Mouse (Mus musculus) stomach, postnatal 0 days (tissue): ENCODE measurements around the gene Gfra1. TPM values are rescaled to one million over a fixed set of nuclear protein-coding genes. Genes with fewer than 3 reads are reported as not detected.

Source experiments
- ATAC-seq: fragments of 200-750 bp; cut with Nextera tagmentation; 2 replicates; pipeline ENCODE4 v1.8.0; 2017; ENCODE audit not compliant: low FRiP score, low TSS enrichment
- DNase-seq: peaks from one replicate; pipeline ENCODE4 v3.0.0-alpha.2; 2016; ENCODE audit warnings: low spot score
- H3K27ac ChIP-seq: fragments of 300-500 bp; sonication (generic); replicated peaks from 2 replicates; pipeline ENCODE4 v1.5.1; 2014; ENCODE audit warnings: mild to moderate bottlenecking, control low read depth
- H3K27me3 ChIP-seq: fragments of 300-500 bp; sonication (generic); 2 replicates; pipeline ENCODE4 v1.6.1; 2014; ENCODE audit warnings: low read length; ENCODE audit not compliant: control insufficient read depth, insufficient read depth
- H3K36me3 ChIP-seq: fragments of 300-500 bp; sonication (generic); 2 replicates; pipeline ENCODE4 v1.6.1; 2014; ENCODE audit warnings: low read length, mixed read lengths; ENCODE audit not compliant: control insufficient read depth, insufficient read depth
- H3K4me1 ChIP-seq: fragments of 300-500 bp; sonication (generic); replicated peaks from 2 replicates; pipeline ENCODE4 v1.6.1; 2014; ENCODE audit warnings: antibody characterized with exemption; ENCODE audit not compliant: control insufficient read depth, insufficient read depth
- H3K4me2 ChIP-seq: fragments of 300-500 bp; sonication (generic); replicated peaks from 2 replicates; pipeline ENCODE4 v1.6.1; 2014; ENCODE audit warnings: low read depth, mild to moderate bottlenecking, control low read depth, moderate library complexity
- H3K4me3 ChIP-seq: fragments of 300-500 bp; sonication (generic); 2 replicates; pipeline ENCODE4 v1.5.1; 2014; ENCODE audit warnings: low read depth, low read length, control low read depth
- H3K9ac ChIP-seq: fragments of 300-500 bp; sonication (generic); 2 replicates; pipeline ENCODE4 v1.6.1; 2014; ENCODE audit warnings: mild to moderate bottlenecking, low read length, control low read depth, mixed read lengths
- H3K9me3 ChIP-seq: fragments of 300-500 bp; sonication (generic); 2 replicates; pipeline ENCODE4 v1.6.1; 2016; ENCODE audit warnings: low read length; ENCODE audit not compliant: control insufficient read depth
- CTCF ChIP-seq: IDR thresholded peaks from 2 replicates; pipeline ENCODE4 v1.5.1; 2016; ENCODE audit warnings: antibody characterized with exemption, low read depth, mild to moderate bottlenecking, moderate library complexity
- EP300 ChIP-seq: optimal IDR thresholded peaks from 2 replicates; pipeline ENCODE3; 2016; ENCODE audit warnings: antibody characterized with exemption
- WGBS: fragments of 180-500 bp; shearing (Covaris S2); extraction: QIAGEN DNeasy Blood & Tissue Kit; methylation state at CpG from one replicate; pipeline ENCODE4 v1.1.7; 2014; 5-methylcytosine and 5-hydroxymethylcytosine counted together
- polyA plus RNA-seq: library from polyadenylated mRNA; unstranded; fragments of >200 nt; fragmentation: Nextera tagmentation; extraction: Ambion mirVana; gene quantifications from 2 replicates; pipeline ENCODE4 v1.2.1, GENCODE M21; 2015

Gfra1 gene
- polyA plus RNA-seq, 1 experiment from 2014 or later: 9.1 TPM

DNA sequence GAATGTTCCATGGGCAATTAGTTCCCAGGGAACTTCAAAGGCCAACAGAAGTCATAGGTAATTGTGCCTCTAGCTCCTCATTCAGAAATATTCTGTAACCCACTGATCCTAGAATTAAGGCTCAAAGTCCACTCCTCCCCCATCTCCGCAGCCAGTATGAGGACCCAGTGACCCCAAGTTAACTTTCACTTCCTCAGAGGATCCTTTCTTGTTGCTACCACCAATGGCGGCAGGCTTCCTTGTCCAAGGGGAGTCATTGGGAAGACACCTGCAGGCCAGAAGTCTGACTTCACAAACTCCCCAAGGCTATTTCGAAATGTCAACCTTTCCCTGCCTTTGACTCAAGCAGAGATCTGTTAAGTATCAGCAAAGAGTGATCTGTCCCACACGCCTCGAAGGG, 253.1 kb downstream of the Gfra1 start:
- H3K36me3 ChIP-seq: no peaks in the 10 kb centered on the region
- 82% methylated on average over 5 of the region's 5 CpGs for WGBS
- no peak for TF ChIP-seq CTCF
- TF ChIP-seq EP300: no peak
- H3K9ac ChIP-seq: no peak overlapping the region
- no peak overlapping the region for H3K4me2 ChIP-seq
- ATAC-seq: no peak
- H3K4me3 ChIP-seq: no peak overlapping the region
- H3K9me3 ChIP-seq: no peaks in the 10 kb centered on the region
- no peak overlapping the region for H3K27ac ChIP-seq
- no peak for DNase-seq
- H3K4me1 ChIP-seq: no peaks in the 10 kb centered on the region
- no peaks in the 10 kb centered on the region for H3K27me3 ChIP-seq

DNA sequence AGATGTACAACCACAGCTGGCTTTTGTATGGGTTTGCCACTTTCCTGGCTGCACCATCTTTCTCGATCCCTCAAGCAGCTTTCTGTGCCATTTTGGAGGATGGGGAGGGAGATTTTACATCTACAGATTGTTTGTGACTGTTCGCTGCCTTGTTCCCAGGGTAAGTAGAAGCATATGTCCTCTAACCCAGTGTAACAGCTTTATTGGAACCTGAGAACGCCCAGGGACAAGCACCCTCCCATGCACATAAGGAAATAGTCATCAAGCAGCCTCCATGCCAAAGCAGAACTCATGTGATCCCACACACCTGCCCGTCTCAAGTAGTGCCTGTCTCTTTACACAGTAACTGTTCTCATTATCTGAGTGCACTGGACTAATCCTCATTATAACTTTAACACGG, 256.0 kb downstream of the Gfra1 start:
- no peak overlapping the region for H3K4me3 ChIP-seq
- H3K4me1 ChIP-seq: no peaks in the 10 kb centered on the region
- H3K9ac ChIP-seq: no peak overlapping the region
- no peaks in the 10 kb centered on the region for H3K27me3 ChIP-seq
- no peak overlapping the region for H3K27ac ChIP-seq
- no peak for DNase-seq
- ATAC-seq: no peak
- H3K36me3 ChIP-seq: no peaks in the 10 kb centered on the region
- WGBS: 63% methylated on average over 5 of the region's 5 CpGs
- H3K9me3 ChIP-seq: no peaks in the 10 kb centered on the region
- H3K4me2 ChIP-seq: no peak overlapping the region
- TF ChIP-seq CTCF: no peak
- TF ChIP-seq EP300: no peak

GRCm38 (mm10) chr19:58193733-58194456, 261.8 kb downstream of the Gfra1 start:
- no peak overlapping the region for H3K9ac ChIP-seq
- TF ChIP-seq EP300 (no peak), CTCF (no peak)
- H3K9me3 ChIP-seq: no peaks in the 10 kb centered on the region
- H3K27ac ChIP-seq: no peak overlapping the region
- no peaks in the 10 kb centered on the region for H3K27me3 ChIP-seq
- WGBS: 51% methylated on average over 7 of the region's 7 CpGs
- H3K4me1 ChIP-seq: no peaks in the 10 kb centered on the region
- DNase-seq: no peak
- no peak overlapping the region for H3K4me3 ChIP-seq
- H3K36me3 ChIP-seq: no peaks in the 10 kb centered on the region
- H3K4me2 ChIP-seq: no peak overlapping the region
- no peak for ATAC-seq

DNA sequence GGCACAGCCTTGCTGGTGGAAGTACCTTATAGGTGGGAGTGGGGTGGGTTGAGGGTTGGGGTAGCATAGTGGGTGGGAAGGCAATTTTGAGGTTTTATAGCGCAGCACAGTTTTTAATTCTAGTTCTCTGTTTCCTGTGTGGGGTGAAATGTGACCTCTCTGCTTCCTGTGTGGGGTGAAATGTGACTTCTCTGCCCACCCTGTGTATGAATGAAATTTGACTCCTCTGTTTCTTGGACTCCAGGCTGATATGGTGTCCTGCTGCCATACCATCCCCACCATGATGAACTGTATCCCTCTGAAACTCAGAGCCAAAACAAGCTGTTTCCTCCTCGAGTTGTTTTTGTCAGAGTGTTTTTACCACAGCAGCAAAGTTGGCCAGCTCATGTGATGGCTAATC, 264.8 kb downstream of the Gfra1 start:
- Histone ChIP-seq H3K27me3 (no peaks in the 10 kb centered on the region), H3K9me3 (no peaks in the 10 kb centered on the region), H3K4me1 (no peaks in the 10 kb centered on the region), H3K36me3 (no peaks in the 10 kb centered on the region), H3K4me2 (no peak overlapping the region), H3K9ac (no peak overlapping the region), H3K4me3 (no peak overlapping the region), H3K27ac (no peak overlapping the region)
- no peak for DNase-seq
- ATAC-seq: no peak
- 65% methylated on average over 2 of the region's 2 CpGs for whole genome bisulfite sequencing
- TF ChIP-seq EP300 (no peak), CTCF (no peak)

DNA sequence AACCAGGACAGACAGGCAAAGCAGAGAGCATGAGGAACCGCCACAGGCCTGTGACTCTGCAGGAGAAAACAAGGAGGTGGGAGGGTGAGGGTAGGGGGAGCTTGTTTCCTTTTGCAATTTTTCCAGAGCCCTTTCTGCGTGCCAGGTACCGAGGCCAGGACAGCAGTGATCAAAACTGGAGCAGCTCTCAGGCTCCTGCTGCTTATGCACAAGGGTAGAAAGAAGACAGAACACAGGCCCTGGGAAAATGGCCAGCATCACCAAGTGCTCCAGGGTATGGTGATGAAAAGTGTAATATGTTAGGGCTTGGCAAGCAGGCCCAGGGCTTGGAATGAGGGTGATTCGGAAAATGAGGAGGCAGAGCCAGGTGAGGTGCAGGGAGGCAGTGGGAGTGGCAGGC, 269.2 kb downstream of the Gfra1 start:
- DNase-seq: no peak
- no peak overlapping the region for H3K9ac ChIP-seq
- ATAC-seq: no peak

More for the DNA sequence above, 269.2 kb downstream of the Gfra1 start:
- Histone ChIP-seq H3K4me3 (no peak overlapping the region), H3K4me2 (no peak overlapping the region), H3K27me3 (no peaks in the 10 kb centered on the region), H3K27ac (no peak overlapping the region), H3K4me1 (no peaks in the 10 kb centered on the region), H3K36me3 (no peaks in the 10 kb centered on the region), H3K9me3 (no peaks in the 10 kb centered on the region)
- TF ChIP-seq EP300: no peak
- TF ChIP-seq CTCF: no peak
- WGBS: 59% methylated on average over 4 of the region's 4 CpGs

Other genes starting within 250 kb of the Gfra1 start
- gene Ccdc172, start 56.1 kb upstream of the Gfra1 start, polyA plus RNA-seq: not detected in 2 replicates
- gene Pnlip, start 196.6 kb upstream of the Gfra1 start, polyA plus RNA-seq: 0.11 and 0.24 TPM in 2 replicates